Mouse (Mus musculus) C2C12 (cell line): ENCODE results near the gene Ccdc181.

Source experiments
- CTCF ChIP-seq: IDR thresholded peaks from one replicate; pipeline ENCODE4 v1.5.1; 2011; ENCODE audit not compliant: control insufficient read depth, insufficient read depth, insufficient read length
- MAX ChIP-seq: IDR thresholded peaks from one replicate; pipeline ENCODE4 v1.6.1; 2011; ENCODE audit warnings: mild to moderate bottlenecking, control low read depth
- MYOG ChIP-seq: IDR thresholded peaks from one replicate; pipeline ENCODE4 v1.6.1; 2011; ENCODE audit not compliant: control insufficient read depth, insufficient read length; ENCODE audit errors: extremely low read depth
- USF1 ChIP-seq: IDR thresholded peaks from one replicate; pipeline ENCODE4 v1.6.1; 2011; ENCODE audit warnings: low read depth, mild to moderate bottlenecking, control low read depth, moderate library complexity

- TF ChIP-seq CTCF = no peak
- TF ChIP-seq USF1 = no peak
- no peak for TF ChIP-seq MAX
- TF ChIP-seq MYOG = no peak
Observed at GRCm38 (mm10) chr1:164321408-164321807, 46.0 kb downstream of the Ccdc181 start.
